Mouse (Mus musculus): Measurements from ENCODE around the gene Celf2.
A peak's percentile ranks its signal among the peaks of the same experiment; 100 is the strongest.

Gene Celf2

DNA sequence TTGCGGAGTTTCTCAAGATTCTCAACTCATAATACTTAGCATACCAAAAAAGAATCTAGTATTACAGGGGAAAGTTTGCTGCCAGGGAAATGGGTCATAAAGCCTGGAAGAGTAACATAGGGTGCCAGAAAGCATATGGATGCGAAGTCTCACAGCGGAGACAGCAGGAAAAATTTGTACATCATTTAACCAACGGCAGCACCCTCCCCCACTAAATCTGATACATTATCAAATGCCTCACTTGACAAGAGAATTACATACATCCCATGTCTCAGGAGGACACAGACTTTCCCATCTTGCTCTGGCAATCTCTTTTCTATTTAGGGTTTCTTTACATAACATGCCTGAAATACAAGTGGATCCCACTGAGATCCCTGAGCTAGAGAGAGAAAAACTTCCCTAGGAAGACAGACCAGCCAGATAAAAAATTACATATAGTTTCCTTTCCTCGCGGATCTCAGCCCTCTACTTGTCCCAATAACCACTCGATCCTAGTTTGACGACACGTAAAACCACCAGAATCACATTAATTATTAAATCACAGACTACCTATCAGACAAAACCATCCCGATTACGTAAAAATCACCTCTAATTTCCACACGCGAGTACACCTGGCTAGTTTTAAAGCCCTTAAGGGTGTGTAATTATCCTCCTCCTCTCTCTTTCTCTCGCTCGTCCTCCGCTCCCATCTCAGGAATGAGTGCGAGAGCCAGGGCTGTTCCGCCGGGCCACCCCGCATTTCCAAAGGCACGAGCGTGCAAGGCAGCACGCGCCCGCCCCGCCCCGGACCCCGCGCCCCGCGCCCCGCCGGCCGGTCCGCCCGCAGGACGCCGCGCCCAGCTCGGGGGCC is 637.9 kb downstream of the Celf2 start:
- DNase-seq (ENCODE audit: low spot score in 2 of 2), result no peak

DNA sequence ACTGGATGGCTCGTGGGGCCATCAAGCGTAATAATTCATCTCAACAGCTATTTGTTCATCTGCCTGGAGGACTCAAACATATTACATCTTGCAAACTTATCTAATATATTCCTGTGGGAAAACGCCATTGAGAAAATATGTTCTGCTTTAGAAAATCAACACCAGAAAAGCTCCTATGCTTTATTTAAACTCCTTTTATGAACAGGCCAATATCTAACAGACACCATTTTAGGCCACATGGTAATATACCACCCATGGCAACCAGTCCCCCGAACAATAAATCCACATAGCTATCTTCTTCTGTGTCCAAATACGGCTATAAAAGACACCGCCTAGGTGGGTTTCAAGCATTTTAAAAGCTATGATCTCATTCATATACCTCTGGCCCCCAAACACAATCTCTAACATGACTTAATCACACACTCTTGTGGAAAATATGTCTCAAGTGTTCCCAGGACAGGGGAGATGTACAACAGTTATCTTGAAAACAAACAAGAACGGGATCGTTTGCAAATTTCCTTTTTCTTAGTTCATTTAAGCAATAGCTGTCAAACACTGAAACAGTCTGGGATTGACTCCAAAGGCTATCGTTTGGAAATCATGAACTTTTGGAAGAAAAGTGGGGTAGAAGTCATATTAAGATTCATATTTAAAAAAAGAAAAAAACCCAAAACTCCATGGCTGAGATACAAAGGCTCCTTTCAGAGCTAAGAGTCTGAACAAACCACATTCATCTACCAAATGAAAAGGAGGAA is 639.2 kb downstream of the Celf2 start:
- no peak for DNase-seq (ENCODE audit: low spot score in 2 of 2)

- DNase-seq (ENCODE audit: low spot score in 2 of 2), result no peak
Observed at GRCm38 (mm10) chr2:6867297-6867696, 642.1 kb downstream of the Celf2 start.

- no peak for DNase-seq (ENCODE audit: low spot score in 2 of 2)
Observed at GRCm38 (mm10) chr2:6865785-6866184, 643.6 kb downstream of the Celf2 start.

DNA sequence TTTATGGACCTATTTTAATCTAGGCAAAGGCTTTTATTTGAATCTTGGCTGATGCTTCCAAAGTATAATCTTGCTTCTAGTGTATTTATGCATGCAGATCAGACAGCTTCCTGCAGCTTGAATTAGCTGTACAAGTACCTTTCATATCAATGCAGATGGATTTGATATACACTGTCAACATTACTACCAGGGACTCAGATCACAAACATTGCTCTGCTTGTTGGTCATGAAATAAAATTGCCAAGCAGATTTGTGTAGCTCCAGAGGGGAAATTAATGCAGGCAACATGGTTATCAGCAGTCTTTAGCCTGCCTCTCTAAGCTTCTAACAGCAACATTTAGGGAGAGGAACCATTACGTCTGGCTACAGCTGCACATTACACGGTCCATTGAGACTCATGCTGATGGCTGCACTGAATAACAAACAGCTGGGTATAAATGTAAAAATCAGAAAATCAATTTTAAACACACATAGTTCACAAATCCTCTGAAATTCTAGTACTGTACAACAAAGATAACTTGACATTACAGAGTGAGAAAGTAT is 659.2 kb downstream of the Celf2 start:
- DNase-seq (ENCODE audit: low spot score in 2 of 2), result no peak

DNA sequence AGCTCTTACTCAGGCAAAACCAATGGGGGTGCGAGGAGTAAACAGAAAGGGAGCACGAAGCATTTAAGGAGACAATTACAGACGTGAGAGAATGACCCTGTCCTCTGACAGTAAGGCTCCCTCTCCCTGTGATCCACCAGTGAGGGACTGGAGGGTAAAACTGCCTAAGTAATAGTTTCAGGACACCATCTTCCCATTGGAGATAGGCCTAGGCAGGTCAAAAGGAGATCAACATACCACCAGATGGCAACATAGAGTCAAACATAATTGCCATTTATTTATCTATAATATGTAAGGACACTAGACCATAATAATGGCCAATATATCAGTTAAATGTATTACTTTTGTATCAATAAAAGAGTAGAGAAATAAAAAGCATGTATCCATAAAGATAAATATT is 660.0 kb downstream of the Celf2 start:
- no peak for DNase-seq (ENCODE audit: low spot score in 2 of 2)

- DNase-seq (ENCODE audit: low spot score in 2 of 2), result no peak
Observed at GRCm38 (mm10) chr2:6830021-6830420, 679.3 kb downstream of the Celf2 start.

DNA sequence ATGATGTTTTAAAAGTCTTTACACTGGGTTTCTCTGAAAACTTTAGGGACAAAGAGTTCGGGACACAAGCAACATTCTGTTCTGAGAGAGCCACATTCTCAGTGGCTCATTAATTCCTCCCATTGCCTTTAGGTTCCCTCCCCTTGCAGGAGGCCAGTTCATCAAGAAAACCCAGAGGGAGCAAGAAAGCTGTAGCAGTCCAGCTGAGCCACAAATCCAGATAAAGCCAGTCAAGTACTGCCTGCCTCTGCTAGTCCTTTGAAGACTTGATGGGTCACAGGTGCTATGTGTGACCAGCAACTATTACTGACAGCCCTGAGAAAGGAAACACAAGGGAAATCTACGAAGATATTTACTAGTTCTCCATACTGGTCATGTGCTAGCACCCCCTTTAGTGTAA is 681.8 kb downstream of the Celf2 start:
- DNase-seq (ENCODE audit: low spot score in 2 of 2), result no peak

GRCm38 (mm10) chr2:6823021-6823420 is 686.3 kb downstream of the Celf2 start:
- DNase-seq (ENCODE audit: low spot score in 2 of 2), result no peak

DNA sequence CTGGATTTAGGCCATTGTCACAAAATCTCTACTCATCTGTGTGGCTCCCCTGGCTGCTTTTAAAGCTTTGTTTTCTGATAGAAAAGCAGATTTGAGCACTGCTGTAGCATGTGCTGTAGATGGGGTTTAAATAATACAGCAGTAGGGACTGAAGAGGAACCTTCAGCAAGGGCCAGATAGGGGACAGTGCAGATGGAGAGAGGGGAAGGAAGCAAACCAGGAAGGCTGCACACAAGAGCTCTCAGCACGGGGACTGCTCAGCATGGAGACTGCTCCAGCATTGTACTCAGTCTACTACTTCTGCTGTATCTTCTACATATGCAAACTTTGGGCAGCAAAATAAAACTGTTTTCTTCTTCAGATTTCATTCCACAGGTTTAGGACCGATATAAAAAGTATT is 687.8 kb downstream of the Celf2 start:
- DNase-seq (ENCODE audit: low spot score in 2 of 2), result no peak

DNA sequence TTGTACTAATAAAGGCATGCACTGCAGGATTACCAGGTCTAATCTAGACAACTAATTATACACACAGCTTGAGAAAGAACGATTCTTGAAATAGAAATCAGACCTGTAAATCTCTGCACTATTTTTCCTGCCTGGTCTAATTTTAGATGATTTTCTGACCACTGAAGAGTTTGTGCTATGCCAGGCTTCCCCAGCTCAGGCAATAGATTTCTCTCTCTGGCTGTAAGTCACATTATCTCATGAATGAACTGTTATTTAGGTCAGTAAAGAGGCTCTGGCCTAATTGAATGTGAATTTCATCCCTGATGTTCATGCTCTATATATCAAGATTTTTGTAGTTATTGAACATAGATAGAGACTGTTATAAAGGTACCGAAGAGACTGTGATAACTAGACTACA is 694.1 kb downstream of the Celf2 start:
- no peak for DNase-seq (ENCODE audit: low spot score in 2 of 2)

DNA sequence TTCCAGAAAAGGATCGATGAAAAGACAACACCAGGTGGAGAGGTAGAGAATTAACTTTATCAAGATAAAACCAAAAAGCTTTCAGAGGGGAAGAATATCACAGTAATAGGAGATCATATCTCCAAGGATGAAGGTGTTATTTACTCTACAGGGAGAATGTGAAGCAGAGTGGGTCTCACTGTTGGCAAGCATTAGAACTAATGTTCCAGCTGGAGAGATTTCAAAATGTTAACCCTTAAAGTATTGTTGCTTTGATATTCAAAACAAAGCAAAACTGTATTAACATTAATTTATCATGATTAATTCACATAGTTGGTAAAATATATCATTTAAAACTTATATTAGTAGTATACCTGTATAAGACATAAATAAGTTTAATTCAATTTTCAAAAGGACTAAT is 700.6 kb downstream of the Celf2 start:
- DNase-seq (ENCODE audit: low spot score in 2 of 2), result no peak

DNA sequence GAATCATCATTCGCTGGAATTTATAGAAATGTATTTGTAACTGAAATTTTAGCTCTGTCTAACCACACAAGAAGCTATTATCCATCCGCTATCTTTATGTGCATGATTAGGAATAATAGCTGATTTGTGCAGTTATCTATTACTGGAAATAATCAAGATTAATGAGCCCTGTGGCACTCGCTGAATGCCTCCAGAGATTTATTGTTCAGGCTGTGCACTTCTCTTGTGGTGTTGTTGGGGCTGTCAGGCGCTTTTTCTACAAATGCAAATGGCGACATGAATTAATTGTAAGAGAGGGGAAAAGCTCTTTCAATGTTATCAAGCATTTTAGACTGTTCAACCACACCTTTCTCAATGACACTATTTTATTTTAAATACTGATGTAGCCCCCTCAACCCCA is 712.6 kb downstream of the Celf2 start:
- DNase-seq (ENCODE audit: low spot score in 2 of 2), result no peak

DNA sequence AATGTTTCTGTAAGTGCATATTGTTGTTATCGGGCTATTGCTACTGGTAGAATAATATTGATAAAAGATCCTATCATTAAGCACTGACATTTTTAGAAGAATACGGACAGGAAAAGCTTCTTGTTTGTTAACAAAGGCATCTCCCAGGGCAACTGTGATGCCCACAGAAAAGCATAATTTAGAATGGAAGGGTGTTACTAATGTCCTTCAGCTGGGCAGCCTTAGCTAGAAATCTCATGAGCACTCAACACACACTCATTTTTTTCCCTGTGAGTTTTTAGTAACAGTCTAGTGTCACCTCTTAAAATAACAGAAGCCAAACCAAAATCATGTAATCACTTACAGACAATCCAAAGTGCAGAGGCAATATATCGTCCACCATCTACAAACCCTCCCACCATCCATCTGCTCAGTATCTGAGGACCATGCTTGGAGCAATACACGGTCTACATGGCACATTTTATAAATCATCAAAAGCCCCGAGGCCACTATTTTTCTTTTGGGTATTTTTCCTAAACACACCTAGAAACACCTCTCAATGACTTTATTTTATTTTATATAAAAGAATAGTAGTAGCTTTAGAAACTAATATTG is 713.3 kb downstream of the Celf2 start:
- no peak for DNase-seq (ENCODE audit: low spot score in 2 of 2)

DNA sequence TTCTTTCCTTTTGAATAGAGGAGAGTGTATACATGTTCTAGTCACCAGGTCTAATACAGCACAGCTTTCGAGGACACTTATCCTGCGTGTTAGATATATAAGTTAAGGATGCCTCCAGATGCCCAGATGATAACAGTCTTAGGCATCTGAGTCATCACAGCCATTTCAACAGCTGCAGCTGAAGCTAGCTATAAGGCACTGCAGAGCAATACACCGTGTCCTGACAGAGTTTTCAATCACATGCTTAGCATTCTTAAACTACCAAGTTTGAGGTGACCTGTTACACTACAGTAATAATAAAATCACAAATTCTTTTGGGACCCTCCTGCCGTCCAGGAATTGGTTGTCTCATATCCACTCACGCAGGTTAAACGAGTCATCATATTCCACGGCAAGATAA is 714.5 kb downstream of the Celf2 start:
- no peak for DNase-seq (ENCODE audit: low spot score in 2 of 2)

- no peak for DNase-seq (ENCODE audit: low spot score in 2 of 2)
Observed at GRCm38 (mm10) chr2:6790876-6791275, 718.5 kb downstream of the Celf2 start.

GRCm38 (mm10) chr2:6786494-6787144 is 722.7 kb downstream of the Celf2 start:
- DNase-seq (ENCODE audit: low spot score in 2 of 2), result peak; percentile 6 to 21

GRCm38 (mm10) chr2:6770214-6770613 is 739.1 kb downstream of the Celf2 start:
- no peak for DNase-seq (ENCODE audit: low spot score in 2 of 2)

- no peak for DNase-seq (ENCODE audit: low spot score in 2 of 2)
Observed at GRCm38 (mm10) chr2:6762381-6762780, 747.0 kb downstream of the Celf2 start.

GRCm38 (mm10) chr2:6743173-6743572 is 766.2 kb downstream of the Celf2 start:
- no peak for DNase-seq (ENCODE audit: low spot score in 2 of 2)

- DNase-seq (ENCODE audit: low spot score in 2 of 2), result no peak
Observed at GRCm38 (mm10) chr2:6739998-6740668, 769.2 kb downstream of the Celf2 start.
